Mouse (Mus musculus): ENCODE data around the gene Arhgap19. TPM values are rescaled to one million over a fixed set of nuclear protein-coding genes. Genes with fewer than 3 reads are reported as not detected.

Arhgap19 gene
- total and polyA plus RNA-seq, 3 experiments: 20.4 to 36.8 (median 30.1) TPM

GRCm38 (mm10) chr19:41842706-41843105 lies 40.9 kb upstream of the Arhgap19 start:
- Histone ChIP-seq H3K9me3 (replicated peaks; ENCODE audit: low read length) (peaks cover 6% of the 10 kb centered on the region), H3K9ac (ENCODE audit: insufficient read depth, low read depth) (no peak overlapping the region), H3K36me3 (replicated peaks in 1 of 2; ENCODE audit: control insufficient read depth in 1 of 2, insufficient read depth in 1 of 2, low read length in 1 of 2) (no peaks in the 10 kb centered on the region), H3K27me3 (replicated peaks) (peaks cover 29% of the 10 kb centered on the region), H3K27ac (ENCODE audit: insufficient read depth, low read depth) (no peak overlapping the region), H3K4me1 (ENCODE audit: control insufficient read depth in 1 of 2, insufficient read depth in 2 of 2) (peaks cover 2 to 7% of the 10 kb centered on the region in 2 experiments; a peak in 1 of 4 replicates), H3K4me2 (ENCODE audit: insufficient read depth, low read depth, poor library complexity, severe bottlenecking) (no peak overlapping the region), H3K79me2 (replicated peaks; ENCODE audit: control insufficient read depth, extremely low read depth, insufficient read depth, poor library complexity, severe bottlenecking) (no peaks in the 10 kb centered on the region), H3K4me3 (replicated peaks in 1 of 3; ENCODE audit: low read depth in 2 of 3, low read length in 2 of 3, poor library complexity in 1 of 3) (no peak overlapping the region)
- DNase-seq (ENCODE audit: extremely low read depth): no peak
- in situ Hi-C loops (cut with MboI; ENCODE audit: low pct_ligation_motif_present, low pct_unique_long_range_greater_than_20kb, low sequenced_read_pairs) (loop anchor here (10.0 kb wide), 1 partner anchor 52 kb away; the partner anchor contains the start of gene Rrp12), dilution Hi-C loops (cut with MboI; ENCODE audit: extremely low pct_ligation_motif_present, extremely low pct_unique_long_range_greater_than_20kb, low sequenced_read_pairs) (no loop called here)
- TF ChIP-seq POLR2AphosphoS2 (IDR thresholded peaks at IDR 0.05; ENCODE audit: low read depth, low read length) (no peak), NELFE (IDR thresholded peaks at IDR 0.05; ENCODE audit: low read depth, low read length) (no peak), MYC (IDR thresholded peaks at IDR 0.05; ENCODE audit: low read depth, low read length) (no peak), CHD1 (IDR thresholded peaks at IDR 0.05; ENCODE audit: low read depth, low read length) (no peak), MAFK (IDR thresholded peaks at IDR 0.05; ENCODE audit: insufficient replicate concordance, low read length) (no peak), EP300 (IDR thresholded peaks at IDR 0.05; ENCODE audit: low read length) (no peak), ELF1 (IDR thresholded peaks at IDR 0.05; ENCODE audit: low read depth, low read length) (no peak), UBTF (IDR thresholded peaks at IDR 0.05; ENCODE audit: low read depth, low read length) (no peak), E2F4 (IDR thresholded peaks at IDR 0.05; ENCODE audit: insufficient replicate concordance, low read depth, low read length) (no peak), USF2 (conservative IDR thresholded peaks at IDR 0.05; ENCODE audit: low read depth, low read length) (no peak), RCOR1 (conservative IDR thresholded peaks at IDR 0.05; ENCODE audit: low read depth, low read length) (no peak), JUN (IDR thresholded peaks at IDR 0.05; ENCODE audit: insufficient read depth, low read depth, low read length) (no peak), SIN3A (IDR thresholded peaks at IDR 0.05; ENCODE audit: low read length) (no peak)

- Histone ChIP-seq H3K4me3 (replicated peaks in 1 of 3; ENCODE audit: low read depth in 2 of 3, low read length in 2 of 3, poor library complexity in 1 of 3) (no peak overlapping the region), H3K9me3 (replicated peaks; ENCODE audit: low read length) (peaks cover 4% of the 10 kb centered on the region), H3K9ac (ENCODE audit: insufficient read depth, low read depth) (no peak overlapping the region), H3K4me2 (ENCODE audit: insufficient read depth, low read depth, poor library complexity, severe bottlenecking) (no peak overlapping the region), H3K27me3 (replicated peaks) (peaks cover 30% of the 10 kb centered on the region), H3K27ac (ENCODE audit: insufficient read depth, low read depth) (no peak overlapping the region), H3K4me1 (ENCODE audit: control insufficient read depth in 1 of 2, insufficient read depth in 2 of 2) (peaks cover 2 to 7% of the 10 kb centered on the region in 2 experiments; a peak in 1 of 4 replicates), H3K79me2 (replicated peaks; ENCODE audit: control insufficient read depth, extremely low read depth, insufficient read depth, poor library complexity, severe bottlenecking) (no peaks in the 10 kb centered on the region), H3K36me3 (replicated peaks in 1 of 2; ENCODE audit: control insufficient read depth in 1 of 2, insufficient read depth in 1 of 2, low read length in 1 of 2) (no peaks in the 10 kb centered on the region)
- DNase-seq (ENCODE audit: extremely low read depth): no peak
- TF ChIP-seq ETS1 (conservative IDR thresholded peaks at IDR 0.05; ENCODE audit: low read depth, low read length) (no peak), PAX5 (IDR thresholded peaks at IDR 0.05; ENCODE audit: low read length) (no peak), RCOR1 (conservative IDR thresholded peaks at IDR 0.05; ENCODE audit: low read depth, low read length) (no peak), CTCF (conservative IDR thresholded peaks at IDR 0.05 in 1 of 2, IDR thresholded peaks at IDR 0.05 in 1 of 2; ENCODE audit: low read depth in 2 of 2, low read length in 2 of 2) (no peak), MAX (IDR thresholded peaks at IDR 0.05; ENCODE audit: low read length) (no peak)
- in situ Hi-C loops (cut with MboI; ENCODE audit: low pct_ligation_motif_present, low pct_unique_long_range_greater_than_20kb, low sequenced_read_pairs) (loop anchor here (10.0 kb wide), 1 partner anchor 53 kb away; the partner anchor contains the start of gene Rrp12), dilution Hi-C loops (cut with MboI; ENCODE audit: extremely low pct_ligation_motif_present, extremely low pct_unique_long_range_greater_than_20kb, low sequenced_read_pairs) (no loop called here)
Observed at GRCm38 (mm10) chr19:41842196-41842595, 40.3 kb upstream of the Arhgap19 start.

Data from CH12.LX (cell line).